Mouse (Mus musculus): Measurements from ENCODE around the gene Gm17542. TPM values are rescaled to one million over a fixed set of nuclear protein-coding genes. Genes with fewer than 3 reads are reported as not detected.
A peak's percentile ranks its signal among the peaks of the same experiment; 100 is the strongest.
"Not testable (repeated sequence)": the region's sequence is repeated elsewhere in the genome, so short reads cannot be mapped to it uniquely, and the experiment has no call there.

Gene Gm17542
- not detected for total RNA-seq (2021)

DNA sequence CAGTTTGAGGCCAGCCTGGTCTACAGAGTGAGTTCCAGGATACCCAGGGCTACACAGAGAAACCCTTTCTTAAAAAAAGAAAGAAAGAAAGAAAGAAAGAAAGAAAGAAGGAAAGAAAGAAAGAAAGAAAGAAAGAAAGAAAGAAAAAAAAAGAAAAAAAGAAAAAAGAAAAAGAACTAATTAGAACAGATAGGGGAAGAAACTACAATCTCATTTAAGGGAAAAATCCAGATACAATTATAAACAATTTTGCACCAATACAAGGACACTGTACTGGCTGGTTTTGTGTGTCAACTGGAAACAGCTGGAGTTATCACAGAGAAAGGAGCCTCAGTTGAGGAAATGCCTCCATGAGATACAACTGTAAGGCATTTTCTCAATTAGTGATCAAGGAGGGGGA is at the start of gene Gm17542:
Gm17542 (minus strand) TSS at position 101 of the 400 bp plus-strand sequence.
- intact Hi-C loops (cut with DNase I); DNase-seq (ENCODE audit: low spot score in 2 of 2): not testable (repeated sequence)

DNA sequence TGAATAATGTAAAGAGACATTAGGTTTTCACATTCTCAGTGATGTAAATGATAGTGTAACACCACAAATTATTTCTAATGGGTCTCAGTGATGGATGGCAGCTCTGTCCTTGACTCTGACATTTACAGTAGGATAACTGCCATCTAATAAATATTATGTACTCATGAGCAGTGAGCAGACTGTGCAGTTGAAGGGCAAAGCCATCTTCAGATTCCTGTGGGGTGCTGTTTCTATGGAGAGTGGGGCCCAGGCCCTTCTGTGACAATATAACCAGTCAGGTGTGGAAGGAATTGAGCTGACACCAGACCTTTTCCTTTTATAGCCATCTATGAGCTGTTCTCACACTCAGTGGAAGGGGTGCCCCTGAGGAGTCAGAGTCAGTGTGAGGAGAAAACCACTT is 21.8 kb upstream of the Gm17542 start:
- intact Hi-C loops (cut with DNase I), result no loop called here

DNA sequence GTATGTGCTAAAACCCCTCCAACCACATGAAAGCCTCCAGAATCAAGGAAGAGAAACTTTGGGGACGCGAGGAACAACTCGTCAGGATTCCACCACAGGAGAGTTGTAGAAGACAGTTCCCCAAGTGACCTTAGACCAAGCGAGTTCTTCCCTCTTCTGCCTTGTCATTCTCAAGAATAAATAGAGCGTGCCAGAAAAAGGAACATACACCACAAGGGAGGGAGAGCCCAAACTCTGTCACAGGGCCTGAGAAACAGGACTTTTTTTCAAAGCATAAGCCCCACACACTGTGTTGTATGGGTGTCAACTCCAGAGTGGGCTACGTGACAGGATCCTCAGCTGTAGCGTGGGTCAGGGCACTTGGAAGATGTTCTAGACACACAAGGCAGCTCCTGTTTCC is 20.1 kb upstream of the Gm17542 start:
- no peak for DNase-seq (ENCODE audit: low spot score in 2 of 2)
- intact Hi-C loops (cut with DNase I), result no loop called here

More for the DNA sequence above, 21.8 kb upstream of the Gm17542 start:
- DNase-seq (ENCODE audit: low spot score in 2 of 2), result no peak

DNA sequence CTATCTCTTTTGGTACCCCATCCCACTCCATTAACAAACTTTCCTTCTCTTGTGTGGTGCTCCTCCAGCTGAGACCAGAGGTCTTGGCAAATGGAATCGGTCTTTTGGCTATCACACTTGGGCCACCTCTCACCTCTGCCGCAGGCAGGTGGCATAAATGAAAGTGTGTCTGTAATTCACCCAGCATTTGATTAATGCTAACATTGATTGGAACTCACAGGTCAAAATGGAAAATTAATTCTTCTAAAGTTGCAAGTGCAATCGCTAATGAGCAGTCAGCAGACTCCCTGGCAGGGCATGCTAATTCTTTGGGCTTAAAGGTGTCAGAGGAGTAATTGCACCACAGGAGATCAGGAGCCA is 3.2 kb downstream of the Gm17542 start:
- intact Hi-C loops (cut with DNase I), result no loop called here
- DNase-seq (ENCODE audit: low spot score in 2 of 2), result no peak

DNA sequence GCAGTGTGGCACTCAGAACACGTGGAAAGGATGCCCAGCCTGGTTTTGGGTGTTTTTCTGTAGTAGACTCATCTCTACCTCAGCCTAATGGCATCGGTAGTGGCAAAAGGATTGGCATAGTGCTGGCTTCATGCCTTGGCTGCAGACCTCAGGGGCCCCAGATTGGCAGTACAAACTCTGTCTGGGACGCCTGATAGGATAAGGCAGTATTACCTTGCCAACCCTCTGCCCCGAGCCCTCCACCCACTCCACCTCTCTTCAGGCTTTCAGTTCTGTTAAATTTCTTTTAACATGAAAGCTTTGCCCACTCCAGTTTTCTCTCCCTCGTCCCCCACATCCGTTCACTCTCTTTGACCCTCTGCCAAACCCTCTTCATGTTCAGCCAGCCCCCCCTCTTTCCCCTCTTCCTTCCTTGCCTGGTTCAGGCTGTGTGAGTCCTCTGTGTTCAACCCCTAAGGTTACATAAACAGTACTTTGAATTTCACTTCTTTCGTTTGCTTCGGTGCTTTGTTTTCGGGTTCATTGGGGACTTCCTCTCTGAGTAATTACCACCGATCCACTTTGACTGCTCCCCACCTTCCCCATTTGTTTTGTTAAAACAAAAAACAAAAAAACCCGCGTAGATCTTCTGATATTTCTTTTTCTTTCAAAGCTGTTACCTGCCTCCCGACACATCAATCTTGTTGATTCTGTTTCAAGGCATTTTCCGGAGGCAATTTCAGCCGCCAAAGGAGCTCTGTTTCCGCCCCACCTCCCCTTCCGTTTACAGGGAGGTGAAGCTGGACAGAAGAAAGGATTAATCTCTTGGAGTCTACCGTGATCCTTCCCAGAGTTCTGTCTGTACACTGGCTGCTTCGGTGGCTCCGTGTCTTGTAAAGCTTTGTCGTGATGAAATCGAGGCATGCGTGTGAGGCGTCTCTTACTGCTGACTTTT is 3.9 kb downstream of the Gm17542 start:
- no peak for DNase-seq (ENCODE audit: low spot score in 2 of 2)

DNA sequence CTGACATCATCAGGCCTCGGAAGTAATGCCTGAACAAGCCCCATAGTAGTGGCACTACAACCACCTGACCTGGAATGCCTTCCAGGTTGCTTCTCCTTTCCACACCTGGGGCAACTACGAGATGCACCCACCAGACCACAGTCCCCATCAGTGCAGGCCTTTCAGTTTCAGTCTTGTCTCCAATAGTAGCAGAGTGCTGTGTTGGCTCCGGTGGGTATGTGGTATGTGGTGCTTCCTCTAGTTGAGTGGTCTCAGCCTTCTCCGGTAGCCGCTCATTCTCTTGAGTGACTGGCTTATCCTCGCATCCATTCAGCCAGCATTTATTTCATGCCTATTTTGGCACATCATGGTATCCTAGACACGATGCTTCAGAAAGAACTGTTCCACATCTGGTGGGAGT is 4.8 kb downstream of the Gm17542 start:
- no peak for DNase-seq (ENCODE audit: low spot score in 2 of 2)
- intact Hi-C loops (cut with DNase I), result no loop called here

More for the DNA sequence above, 3.9 kb downstream of the Gm17542 start:
- intact Hi-C loops (cut with DNase I), result no loop called here

DNA sequence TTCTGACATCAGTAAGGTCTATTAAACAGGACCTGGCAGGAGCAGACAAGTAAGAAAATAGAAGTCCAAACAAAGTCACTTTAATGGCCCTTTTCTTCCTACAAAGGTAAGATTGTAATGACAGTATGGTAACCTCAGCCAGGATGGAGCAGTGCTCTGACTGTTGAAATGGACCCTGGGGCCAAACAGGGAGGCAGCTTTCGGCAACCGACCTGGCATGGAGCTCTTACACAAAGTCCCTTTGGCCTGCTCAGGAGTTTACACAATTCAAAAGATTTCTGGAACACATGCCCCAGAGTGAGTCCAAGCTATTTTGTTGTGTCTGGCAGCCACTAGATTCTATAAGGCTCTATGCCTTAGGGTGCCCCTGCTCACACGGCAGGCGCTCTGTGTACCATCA is 9.0 kb downstream of the Gm17542 start:
- intact Hi-C loops (cut with DNase I), result no loop called here

DNA sequence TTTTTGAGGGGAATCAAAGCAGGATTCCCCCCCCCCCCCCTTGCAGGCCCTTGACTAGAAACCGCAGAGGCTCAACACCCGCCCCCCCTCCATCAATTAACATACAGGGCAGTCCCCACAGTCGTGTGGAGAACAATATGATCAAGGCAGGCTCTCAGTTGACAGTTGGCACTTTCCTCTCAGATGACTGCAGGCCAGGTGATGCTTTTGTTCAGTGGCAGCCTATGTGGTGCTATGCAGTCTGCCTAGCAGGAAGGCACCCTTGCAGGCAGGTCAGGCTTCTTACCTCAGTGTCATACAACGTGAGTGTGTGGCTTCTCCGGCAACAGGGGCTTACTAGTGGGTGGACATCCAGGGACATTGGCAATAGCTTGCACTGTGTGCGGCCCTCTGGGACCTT is 17.4 kb downstream of the Gm17542 start:
- intact Hi-C loops (cut with DNase I), result no loop called here
- no peak for DNase-seq (ENCODE audit: low spot score in 2 of 2)

More for the DNA sequence above, 9.0 kb downstream of the Gm17542 start:
- DNase-seq (ENCODE audit: low spot score in 2 of 2), result no peak

DNA sequence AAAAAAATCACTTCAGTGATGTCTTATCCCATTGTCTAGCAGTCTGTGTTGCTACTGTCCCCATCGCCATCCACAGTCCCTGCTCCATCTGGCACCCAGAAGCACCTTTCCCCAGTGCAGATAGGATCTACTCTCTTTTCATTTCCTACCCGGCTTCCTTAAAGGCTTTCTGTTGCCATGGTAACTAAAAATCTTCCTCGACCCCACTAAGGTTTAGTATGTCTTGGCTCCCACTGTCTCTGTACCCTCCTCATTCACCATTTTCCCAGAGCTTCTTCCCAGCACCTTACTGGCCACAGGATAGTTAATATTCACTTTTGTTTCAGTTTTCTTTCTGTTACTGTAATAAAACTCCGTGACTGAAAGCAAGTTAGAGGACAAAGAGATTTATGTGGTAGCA is 17.9 kb downstream of the Gm17542 start:
- intact Hi-C loops (cut with DNase I), result no loop called here
- DNase-seq (ENCODE audit: low spot score in 2 of 2), result no peak

DNA sequence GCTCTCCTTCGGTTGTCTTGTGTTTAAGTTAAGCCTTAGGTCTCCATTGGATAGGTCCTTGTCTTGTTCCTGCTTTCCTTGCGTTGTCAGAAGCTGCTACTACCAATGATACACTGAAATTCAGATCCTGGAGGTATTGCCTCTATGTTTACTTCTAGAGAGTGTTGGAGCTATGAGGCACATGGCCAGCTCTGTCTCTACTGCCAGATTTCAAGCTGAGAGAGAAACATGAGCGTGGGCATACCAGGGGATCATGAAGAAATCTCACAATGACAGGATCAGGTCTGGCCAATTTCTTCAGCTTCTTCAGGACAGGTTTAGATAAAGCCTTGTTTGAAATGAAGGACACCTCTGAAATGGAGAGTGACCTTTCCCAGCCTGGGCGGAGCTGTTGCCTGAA is 19.1 kb downstream of the Gm17542 start:
- intact Hi-C loops (cut with DNase I), result no loop called here
- no peak for DNase-seq (ENCODE audit: low spot score in 2 of 2)

DNA sequence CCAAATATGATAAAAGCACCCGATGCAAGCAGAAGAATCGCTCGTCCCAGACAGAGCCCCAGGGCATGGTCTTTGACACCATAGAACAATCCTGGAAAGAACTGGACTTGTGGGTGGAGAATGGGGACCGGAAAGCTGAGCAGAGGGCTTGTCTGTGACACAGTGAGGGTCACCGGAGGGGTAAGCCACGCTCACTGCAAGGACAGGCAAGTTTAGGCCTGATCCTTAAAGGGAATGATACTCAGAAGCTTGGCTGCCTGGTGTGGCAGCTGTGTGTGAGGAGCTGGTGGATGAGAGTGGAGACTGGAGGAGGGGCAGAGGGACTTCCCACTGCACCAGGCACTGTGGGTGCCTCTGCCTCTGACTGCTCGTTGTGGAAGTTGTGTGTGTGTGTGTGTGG is 27.0 kb downstream of the Gm17542 start:
- intact Hi-C loops (cut with DNase I), result no loop called here
- no peak for DNase-seq (ENCODE audit: low spot score in 2 of 2)

DNA sequence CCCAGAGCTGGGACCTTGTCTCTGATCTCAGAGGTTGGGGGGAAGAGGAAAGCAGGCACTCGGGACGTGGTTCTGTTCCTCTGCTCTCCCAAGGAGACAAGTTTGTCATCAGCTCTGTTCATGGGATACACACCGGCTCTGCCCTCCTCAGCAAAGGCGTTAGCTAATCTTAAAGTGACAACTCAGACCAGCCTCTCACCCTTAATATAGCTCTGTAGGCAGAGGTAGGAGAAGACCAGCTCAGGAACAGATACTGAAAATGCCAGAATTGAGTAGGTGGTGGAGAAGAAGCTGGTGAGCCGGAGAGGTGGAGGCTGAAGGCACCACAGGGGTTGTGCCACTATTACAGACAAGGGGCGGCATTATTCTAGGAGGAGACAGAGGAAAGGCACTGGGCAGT is 38.7 kb downstream of the Gm17542 start:
- intact Hi-C loops (cut with DNase I), result loop anchor here (5.0 to 10.0 kb wide), 2 partner anchors 106 to 117 kb away; no protein-coding TSS in a partner anchor
- DNase-seq (ENCODE audit: low spot score in 2 of 2), result peak in 1 of 2 experiments; percentile 11

DNA sequence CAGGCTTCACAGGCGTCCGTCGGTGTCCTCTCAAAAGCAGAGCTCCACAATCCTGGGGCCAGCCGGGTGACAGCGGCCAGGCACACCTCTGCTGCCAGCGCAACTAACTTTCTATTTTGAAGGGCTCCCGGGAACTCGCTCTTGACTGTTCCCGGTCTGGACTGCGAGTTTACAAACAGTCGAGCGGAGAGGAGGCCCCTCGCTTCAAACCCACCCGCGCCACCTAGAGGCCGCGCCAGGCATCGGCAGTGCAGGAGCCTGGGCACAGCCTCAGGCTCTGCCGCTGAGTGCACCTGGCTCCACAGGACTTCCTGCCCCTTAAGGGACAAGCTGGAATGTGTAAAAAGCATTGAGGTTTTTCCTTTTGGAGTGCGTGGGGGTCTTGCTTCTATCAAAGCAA is 42.5 kb downstream of the Gm17542 start, which contains the start of gene Edar:
Edar (minus strand) TSS at position 122 of the 400 bp plus-strand sequence.
- intact Hi-C loops (cut with DNase I), result loop anchor here (5.0 to 10.0 kb wide), 2 partner anchors 109 to 113 kb away; no protein-coding TSS in a partner anchor
- peak; percentile 56 to 72 for DNase-seq (ENCODE audit: low spot score in 2 of 2)

DNA sequence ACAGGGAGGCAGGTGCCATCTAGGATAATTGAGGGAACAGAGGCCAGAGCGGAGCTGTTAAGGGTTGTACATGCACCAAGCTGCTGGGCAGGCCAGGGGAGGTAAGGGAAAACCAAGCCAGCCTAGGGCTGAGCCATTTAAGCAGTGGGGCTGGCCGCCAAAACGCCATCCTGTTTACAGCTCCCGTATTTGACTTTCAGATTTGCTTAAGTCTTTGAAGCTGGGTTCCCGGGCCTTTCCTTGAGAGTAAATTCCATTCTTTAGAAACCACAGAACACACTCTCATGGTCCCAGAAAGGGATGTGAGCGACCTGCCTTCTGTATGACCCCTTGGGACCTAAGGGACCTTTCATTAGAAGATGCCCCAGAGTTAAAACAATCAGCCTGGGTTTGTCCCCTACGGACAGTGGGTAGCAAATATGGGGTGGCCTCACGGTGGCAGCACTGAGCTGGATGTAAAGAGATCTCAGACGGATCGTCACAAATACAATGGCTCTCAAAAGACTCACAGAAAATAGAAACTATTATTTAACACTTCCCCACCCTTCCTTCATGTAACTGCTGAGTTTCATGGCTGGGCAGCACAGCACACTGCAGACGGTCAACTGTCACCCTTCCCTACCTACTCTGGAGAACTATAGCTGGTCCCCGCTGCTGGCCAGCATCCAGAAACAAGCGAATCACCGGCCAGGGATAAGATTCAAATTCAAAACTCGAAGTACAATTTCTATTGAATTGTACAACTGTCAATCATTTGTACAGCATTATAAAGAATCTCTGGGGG is 44.5 kb downstream of the Gm17542 start:
- peak; percentile 75 to 77 for DNase-seq (ENCODE audit: low spot score in 2 of 2)
- intact Hi-C loops (cut with DNase I), result loop anchor here (2.0 to 10.0 kb wide), 2 partner anchors 45 to 111 kb away; no protein-coding TSS in a partner anchor

DNA sequence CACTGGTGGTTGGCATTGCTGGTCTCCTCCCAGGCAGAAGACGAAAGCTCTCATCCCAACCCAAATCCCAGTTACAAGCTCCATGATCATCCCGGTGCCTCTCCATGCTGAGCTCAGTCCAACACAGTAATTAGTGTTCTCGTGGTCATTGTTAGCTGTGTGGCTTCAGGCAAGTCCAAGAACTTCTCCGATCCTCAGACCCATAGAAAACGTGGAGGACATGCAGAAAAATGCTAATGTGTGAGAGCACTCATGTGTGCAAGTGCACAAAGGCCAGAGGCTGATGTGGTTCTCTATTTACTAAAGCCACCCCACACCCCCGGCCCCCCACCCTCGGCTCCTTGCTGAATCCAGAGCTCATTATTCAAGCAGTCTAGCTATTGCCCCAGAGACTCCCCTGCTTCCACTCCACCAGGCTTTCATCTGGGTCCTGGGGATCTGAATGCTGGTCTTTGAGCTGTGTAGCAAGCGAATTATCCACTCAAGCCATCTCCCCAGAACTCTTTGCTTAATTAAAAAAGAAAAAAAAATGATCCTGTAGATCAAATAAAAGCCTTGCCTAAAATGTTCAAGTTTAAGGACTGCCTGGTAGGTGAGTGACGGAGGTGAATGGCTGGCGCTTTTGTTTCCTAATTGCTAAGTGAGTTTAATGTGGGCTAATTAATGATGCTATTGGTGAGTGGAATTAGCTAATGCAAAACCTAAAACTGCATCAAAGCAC is 45.3 kb downstream of the Gm17542 start:
- DNase-seq (ENCODE audit: low spot score in 2 of 2), result no peak
- intact Hi-C loops (cut with DNase I), result loop anchor here (2.0 to 10.0 kb wide), 2 partner anchors 44 to 112 kb away; no protein-coding TSS in a partner anchor

DNA sequence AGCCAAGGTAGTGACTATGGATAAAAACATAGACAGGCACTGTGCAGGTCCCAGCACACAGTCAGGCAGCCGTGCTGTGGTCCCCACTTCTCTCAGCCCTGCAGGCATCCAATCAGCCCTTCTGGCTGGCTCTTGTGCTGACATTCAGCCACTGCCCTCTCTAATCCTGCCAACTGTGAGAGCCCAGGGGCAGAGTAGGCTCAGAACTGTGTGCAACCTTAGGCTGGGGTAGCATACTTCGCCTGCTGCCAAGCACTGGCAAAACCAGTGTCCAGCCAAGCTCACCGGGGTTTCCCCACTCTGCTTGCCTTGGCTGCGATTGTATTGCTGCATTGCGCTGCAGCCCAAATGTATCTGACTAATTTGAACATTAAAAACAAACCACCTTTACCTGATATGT is 54.1 kb downstream of the Gm17542 start:
- intact Hi-C loops (cut with DNase I), result no loop called here
- no peak for DNase-seq (ENCODE audit: low spot score in 2 of 2)

All from left cerebral cortex, postnatal 36 days (tissue).